Mouse (Mus musculus) spleen, postnatal 36 days (tissue): ENCODE measurements around the gene Prdm11.

ENCODE experiments used
- DNase-seq, 2 experiments: peaks; one replicate each; pipeline ENCODE4 v3.0.0; 2022; ENCODE audit warnings: low spot score in 2 of 2, mixed read lengths in 1 of 2

Prdm11 gene

DNA sequence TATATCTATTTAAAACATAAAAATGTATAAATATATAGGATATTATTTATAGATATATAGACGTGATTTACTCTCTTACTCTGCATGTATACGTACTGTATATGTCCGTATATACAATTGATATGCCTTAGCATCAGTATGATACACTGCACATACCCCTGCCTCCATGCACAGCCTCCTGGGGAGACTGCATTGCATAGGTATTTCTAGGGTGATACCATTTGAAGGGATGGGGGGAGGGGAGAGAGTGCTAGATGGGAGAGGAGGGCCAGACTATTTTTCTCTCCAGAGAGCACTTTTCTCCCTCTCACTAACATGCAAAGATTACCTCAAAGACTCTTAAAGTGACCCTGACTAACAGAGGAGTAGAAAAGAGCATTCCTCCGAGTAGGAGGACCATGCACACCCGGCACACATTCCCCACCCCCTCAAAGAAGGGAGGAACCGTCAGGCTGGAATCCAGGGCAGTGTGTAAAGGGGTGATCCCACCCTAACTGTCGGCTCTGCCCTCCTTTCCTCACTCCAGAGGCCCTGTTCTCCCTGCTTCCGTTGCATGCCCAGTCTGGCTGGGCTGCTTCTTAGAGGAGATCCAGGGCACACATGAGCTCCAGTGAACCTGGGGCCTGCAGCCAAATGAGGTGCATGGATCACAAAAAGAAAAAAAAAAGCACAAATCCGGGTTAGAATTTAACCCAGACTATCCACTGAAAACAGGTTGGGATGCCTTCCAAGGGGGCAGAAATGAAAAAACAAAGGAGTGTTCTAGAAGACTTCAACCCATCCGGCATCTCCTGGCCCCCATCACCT lies 78.7 kb downstream of the Prdm11 start:
- no peak for DNase-seq

DNA sequence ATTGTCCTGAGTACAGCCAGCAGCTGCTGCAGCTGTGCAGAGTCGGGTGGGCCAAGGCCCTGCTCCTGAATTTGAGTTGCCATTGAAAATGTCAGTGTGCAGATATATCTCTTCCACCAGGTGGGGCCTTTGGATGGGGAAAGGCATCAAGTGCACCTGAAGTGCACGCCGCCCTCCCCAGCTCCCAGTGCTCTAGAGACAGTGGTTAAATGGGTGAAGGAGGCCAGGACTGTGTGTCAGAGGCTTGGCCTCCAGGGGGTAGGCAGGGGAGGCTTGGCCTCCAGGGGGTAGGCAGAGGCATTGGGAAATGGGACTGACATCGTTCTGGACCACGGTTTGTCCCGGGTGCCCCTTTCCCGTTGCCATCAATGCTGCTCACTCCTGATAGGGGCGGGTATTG lies 79.7 kb downstream of the Prdm11 start:
- no peak for DNase-seq

DNA sequence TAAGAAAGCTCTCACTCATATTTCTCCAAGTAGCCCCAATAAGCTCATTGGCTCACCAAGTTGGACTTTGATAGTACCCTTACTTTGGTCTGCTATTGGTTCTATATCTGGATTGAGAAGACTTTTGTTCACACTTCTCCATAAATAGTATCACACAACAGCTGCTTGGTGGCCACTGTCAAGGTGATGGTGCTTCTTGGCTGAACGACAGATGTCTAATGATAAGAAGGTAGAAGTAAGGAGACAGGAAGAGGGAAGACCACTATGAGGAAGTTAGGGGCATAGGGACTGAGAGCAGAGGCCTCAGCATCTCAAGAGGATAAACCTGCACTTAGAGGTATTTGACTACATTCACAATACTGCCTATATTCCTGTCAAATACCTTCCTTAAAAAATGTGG lies 81.6 kb downstream of the Prdm11 start:
- DNase-seq = no peak

DNA sequence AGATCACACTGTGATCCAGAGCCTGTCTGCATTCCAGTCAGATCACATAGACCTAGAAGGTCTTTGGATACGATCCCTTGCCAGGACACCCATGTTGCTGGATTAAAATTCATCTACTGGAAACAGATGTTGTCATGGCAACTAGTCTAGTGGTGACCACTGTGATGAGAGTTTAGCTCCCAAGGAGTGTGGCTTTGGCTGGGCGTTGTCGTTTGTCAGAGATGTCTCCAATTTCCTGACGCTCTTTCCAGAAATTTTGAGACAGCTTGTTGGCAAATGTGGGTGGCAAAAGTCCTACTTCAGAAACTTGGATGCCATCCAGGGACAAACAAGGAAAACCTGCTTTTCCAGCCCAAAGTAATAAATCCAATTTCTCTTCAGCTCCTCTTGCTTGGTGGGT lies 87.3 kb downstream of the Prdm11 start:
- DNase-seq = no peak

DNA sequence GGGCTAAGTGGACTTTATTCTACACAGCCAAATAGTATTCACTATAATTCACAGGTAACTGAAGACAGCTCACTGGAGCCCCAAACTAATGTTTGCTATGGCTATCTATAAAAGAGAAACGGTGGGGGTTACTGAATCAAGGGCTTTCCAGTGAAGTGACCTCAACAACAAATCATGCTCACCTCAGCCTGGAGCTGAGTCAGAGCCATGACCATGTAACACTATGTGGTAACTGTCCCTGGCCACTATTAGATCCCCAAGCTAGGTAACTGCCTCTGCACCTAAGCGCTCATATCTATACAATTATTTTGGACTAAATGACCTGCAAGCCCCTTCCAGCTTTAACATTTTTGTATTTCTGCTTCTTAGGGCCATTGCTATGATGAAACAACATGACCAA lies 89.0 kb downstream of the Prdm11 start:
- DNase-seq = no peak

DNA sequence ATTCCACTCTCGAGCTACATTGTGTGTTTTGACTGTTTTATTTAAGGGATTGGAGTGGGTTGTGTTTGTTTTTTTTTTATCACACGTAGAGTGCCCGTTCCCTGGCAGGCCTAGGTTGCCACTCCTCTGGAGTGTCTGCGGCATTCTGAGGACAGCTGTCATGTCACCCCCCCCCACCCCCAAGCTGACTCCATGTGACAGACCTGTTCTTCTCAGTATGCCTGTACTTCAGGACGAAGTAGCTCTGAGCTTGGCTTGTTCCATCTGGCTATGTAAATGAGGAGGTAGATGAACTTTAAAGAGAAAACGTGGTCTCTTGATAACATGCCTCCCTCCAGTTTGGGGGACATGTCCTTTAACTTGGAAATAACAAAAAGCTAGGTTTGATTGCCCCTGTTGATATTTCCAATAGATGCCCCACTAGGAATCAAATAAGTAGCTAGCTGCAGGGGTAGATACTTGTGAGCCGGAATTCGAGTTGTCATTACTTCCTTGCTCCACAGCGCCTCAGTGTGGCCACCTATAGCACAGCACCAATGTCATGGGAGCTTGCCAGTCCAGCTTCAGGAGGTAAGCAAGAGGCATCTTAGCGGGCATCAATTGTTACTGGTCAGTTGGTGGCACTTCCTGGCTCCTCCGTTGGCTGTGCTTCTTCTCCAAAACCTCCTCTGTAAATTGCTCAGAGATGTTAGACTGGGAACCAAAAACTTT lies 91.4 kb downstream of the Prdm11 start:
- DNase-seq = peak; percentile 14 to 33

DNA sequence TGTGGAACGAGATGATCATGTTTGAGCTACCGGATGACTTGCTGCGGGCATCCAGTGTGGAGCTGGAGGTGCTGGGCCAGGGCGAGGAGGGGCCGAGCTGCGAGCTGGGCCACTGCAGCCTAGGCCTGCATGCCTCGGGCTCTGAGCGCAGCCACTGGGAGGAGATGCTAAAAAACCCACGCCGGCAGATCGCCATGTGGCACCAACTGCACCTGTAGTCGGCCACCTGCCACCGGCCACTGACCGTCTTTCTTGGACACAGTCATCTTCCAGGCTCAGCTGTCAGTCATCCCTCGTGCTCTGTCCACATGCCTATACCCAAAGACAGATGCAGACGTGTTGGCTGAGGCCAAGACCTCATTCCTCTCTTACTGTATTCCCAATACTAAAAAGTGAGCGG lies 92.5 kb downstream of the Prdm11 start:
- no peak for DNase-seq

DNA sequence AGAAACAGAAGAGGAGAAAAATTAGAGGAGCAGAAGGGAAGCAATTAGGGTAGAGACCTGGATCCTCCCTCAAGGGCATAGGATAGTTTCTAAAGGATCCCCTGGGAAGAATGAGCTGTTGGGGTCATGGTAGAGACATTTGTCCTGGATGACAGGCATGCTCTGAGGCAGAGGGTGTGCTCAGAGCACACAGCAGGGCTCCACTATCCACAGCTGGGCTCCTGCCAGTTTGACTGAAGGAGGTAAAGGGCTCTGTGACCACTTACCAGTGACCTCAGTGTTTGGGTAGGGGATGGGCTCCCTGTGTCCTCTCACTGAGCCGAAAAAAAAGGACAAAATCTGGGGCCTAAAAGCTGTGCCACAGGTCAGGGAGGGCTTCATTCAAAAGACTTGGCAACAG lies 96.4 kb downstream of the Prdm11 start:
- no peak for DNase-seq

DNA sequence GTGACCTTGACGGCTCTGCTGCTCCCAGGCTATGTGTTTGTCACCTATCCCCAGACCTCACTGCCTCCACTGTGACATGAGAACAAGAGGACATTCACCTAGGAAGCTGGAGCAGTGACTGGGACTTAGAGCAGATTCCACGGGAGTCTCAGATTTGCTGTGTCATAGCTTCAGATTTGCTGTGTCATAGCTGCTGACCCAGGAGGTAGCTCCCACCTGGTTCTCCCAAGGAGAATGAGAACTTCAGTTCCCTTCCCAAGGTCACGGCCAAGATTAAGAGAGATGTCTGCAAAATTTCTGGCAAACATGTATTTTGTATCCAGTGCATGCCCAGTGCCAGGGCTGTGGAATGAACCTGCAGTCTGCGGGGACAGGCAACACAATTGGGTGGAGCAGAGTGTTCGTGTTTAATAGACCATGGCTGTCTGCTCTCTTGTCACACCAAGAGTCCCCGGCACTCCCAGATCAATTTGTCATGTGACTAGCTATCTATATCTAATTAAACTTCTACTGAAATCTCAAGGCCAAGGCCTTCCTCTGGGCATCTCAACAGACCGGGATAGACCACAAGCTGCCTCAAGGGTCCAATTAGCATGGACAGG lies 97.2 kb downstream of the Prdm11 start:
- DNase-seq = no peak

DNA sequence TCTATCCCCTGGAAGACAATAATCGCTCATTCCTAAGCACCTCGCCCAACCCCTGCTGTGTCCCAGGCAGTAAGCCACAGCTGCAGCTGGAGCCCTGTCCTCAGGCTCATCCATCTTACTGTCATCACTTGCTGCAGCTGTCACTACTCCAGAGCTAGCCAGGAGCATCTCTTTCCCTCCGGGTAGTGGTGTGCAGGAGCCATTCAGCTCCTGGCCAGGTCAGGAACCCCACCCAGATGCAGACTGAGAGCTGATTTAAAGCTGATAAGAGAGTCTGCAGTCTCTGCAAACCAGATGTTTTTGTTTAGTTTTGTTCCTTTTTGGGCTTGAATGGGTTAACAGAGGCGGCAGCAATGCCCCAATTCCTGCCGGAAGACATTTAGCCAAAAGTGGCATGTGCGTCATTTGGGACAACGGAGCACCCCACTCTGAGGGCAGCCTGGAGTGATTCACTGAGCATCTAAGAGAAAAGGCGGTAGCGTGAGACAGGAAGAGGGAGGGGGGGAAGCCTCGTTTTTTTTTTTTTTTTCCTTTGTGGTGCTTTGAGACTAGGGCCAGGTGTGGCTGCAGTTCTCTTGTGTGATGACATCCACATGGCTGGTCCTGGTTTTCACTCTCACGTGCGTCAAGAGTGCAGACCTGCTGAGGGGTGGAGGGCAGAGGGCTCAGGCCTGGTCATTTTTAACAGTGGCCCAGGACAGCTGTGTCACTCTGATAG lies 97.8 kb downstream of the Prdm11 start:
- no peak for DNase-seq

DNA sequence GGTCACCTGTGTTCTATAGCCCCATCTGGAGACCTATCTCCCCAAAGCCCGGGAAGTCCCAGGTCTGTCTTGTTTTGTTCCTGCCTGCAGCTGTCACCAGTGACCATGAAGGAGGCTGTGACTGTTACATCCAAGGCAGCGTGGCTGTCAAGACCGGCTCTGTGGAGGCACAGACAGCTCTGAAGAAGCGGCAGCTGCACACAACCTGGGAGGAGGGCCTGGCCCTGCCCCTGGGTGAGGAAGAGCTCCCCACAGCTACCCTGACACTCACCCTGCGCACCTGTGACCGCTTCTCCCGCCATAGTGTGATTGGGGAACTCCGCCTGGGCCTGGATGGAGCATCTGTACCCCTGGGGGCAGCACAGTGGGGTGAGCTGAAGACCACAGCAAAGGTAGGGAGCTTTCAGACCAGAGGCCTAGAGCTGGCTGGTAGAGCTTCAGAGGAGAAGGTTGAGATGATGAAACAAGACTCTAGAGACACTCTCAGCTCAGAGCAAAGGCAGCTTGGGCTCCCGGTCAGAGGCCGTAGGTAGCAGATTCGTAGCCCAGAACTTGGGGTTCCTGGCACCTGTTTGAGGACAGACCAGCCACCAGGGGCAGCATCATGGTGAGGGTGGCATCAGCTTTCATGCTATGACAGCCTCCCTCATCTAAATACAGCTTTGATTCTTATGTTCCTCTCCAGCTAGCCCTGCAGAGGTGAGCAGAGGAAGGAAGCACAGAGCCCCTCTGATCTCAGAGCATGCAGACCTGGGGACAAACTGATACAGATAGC lies 100.0 kb downstream of the Prdm11 start:
- DNase-seq = no peak

DNA sequence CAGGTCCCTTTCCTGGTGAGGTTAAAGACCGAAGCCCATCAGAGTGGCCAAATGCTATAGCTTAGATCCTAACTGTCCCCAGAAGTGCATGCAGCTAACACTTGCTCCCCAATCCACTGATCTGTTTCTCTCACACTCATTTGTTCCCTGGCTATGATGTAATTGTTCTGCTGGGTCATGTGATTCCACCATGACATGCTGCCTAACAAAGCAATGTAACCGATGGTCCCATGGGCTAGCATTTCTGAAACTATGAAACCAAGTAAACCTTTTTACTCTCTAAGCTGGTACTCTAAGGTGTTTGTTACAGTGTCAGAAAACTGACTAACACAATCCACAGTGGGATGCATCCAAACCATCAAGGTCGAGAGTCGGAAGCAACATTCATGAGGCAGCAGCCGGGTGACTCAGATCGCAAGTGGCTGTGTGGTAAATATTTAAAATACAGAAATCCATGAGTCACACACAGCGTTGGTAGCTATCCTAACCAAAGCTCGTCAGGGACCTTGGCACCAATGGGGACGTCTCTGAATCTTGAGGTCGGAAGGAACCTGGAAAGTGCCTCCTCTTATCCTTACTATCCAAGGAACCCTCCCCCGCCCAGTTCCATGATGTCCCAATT lies 100.7 kb downstream of the Prdm11 start:
- no peak for DNase-seq

DNA sequence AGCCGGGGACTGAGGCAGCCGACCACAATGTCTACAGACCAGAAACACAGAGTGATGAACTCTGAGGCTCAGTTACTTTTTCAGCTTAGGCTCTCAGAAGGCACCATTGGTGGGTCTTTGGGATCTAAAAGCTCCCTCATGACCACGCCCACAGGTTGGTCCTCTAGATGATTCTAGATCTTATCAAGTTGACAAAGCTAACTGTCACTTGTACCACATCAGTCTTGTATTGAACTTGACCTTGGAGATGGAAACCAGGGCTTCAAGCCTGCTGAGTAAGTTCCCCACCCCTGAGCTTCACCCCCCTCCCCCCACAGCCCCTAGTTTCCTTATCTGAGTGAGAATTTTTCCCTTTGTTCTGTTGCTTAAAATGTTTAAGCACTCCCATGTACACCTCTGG lies 101.6 kb downstream of the Prdm11 start:
- no peak for DNase-seq

DNA sequence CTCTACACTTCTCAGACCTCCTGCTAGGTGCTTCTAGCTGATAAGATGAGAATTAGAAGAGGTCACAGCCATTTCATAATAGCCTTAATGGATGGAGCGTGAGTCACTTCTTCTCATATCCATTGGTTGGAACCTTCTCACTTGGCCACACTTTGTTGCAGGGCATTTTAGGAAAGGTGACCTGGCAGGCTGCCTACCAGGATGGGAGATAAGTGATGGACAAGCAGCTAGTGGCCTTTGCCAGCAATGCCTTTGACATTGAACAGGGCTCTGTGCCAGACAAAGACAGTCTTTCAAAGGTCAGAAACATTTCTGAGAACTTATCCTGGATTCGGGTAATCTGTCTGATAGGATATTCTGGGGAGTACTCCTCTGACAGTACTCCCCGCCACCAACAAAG lies 102.6 kb downstream of the Prdm11 start:
- DNase-seq = no peak

DNA sequence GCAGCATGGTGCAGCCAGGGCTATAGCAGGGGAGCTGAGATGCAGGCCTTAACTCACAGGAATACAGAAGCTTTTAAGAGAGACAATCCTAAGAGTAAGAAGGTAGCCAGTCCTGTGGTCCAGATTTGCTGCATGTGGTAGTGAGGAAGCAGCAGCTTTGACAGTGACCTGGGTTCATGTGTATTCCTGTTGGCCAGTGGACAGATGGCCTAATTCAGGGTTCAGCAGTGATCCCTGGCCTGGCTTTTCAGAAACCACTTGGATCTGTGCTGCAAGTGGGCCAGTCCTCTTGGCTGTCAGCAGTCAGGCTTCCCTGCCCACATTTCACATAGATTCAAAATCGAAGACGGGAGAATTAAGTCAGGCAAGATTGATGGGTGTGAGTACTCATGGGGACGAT lies 104.5 kb downstream of the Prdm11 start:
- no peak for DNase-seq

DNA sequence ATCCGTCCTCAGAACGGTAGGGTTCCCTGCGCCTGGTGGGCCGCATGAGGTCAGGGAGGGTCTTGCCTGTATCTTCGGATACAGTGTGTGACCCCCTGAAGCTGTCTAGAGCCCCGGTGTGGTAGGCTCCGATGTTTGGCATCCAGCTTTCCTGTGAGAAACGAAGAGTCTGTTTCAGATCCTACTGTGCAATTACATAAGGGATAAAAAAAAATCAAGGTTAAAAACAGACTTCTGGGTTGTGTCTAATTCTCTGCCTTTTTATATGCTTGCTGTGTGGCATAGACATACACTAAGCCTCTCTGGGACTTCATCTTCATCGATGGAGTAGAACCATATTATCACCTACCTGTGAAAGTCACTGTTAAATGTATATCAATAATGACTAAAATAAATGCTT lies 105.0 kb downstream of the Prdm11 start:
- no peak for DNase-seq

DNA sequence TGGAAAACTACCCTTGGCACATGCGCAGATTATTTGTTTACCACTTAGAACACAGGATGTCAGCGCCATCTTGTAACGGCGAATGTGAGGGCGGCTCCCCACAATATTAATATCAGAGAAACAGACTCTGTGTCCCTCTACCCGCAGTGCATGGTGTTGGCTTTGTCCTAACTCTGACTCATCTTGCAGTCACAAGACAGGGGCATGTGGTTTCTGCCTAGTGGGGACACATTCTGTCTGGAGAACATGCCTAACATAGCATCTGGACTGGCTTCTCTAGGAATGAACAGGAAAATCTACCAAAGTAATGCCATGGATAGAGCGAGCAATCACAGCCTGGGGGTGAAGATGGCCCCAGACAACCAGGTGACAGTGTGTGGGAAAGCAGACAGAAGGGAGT lies 107.1 kb downstream of the Prdm11 start:
- DNase-seq = no peak

DNA sequence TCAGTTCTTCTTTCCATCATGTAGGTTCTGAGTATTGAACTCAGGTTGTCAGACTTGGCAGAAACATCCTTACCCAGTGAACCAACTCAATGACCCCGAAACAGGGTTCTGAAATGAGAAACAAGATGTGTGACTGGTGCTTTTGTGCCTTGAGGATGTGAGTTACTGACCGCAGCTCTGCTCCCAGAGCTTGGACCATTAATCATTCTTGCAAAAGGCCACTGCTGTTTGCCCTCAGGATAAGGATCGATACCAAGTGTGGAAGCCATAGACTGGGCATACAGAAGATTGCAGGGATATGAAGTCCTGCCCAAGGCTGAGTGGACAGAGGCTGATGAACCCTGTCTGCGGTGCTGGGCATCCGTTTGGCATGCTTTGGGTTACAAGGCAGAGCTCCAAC lies 107.9 kb downstream of the Prdm11 start:
- no peak for DNase-seq

DNA sequence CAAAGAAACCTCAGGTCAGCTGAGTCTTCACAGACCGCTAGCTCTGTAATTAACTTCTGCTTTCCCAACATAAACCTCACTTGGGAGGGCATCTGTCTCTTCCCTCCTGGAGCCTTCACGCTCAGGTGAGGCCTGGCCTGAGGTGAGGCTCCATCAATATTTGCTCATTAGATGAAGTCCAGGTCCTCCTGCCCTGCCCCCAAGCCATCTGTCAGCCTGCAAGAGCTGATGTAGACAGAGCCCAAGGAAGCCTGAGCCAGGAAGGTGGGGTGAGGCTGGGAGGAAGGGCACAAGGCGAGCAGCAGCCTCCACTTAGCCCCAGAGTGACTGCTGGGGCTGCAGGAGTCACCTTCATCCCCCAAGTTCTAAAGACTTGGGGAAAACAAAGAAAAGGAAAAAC lies 110.5 kb downstream of the Prdm11 start:
- no peak for DNase-seq

DNA sequence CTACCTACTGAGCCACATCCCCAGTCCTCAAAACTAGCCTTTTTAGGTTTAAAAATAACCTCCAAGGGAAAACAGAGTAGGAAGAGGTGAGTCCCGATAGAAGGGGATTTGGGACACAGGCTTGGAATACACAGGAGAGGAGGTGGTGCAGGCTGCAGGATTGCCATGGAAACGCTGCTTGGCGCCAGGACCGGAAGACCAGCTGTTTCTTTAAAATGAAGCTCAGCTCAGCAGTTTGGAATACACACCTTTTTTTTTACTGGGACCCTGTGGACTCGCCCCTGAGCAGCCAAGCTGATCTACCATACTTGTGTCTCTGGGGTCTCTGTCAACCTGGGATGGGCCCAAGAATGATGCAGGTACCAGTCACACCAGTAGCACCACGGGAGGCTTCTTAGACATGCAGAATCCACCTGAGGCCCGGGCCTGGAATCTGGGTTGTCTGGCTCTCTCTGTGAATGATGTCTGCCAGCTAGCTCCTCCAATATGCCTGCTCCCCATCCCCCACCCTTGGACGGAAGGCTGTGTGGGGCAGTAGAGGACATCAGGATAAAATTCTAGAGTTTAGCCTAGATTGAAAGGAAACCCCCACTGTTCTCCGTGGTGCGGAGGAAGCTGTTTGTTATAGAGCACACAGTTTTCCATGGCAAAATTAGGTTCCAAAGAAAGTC lies 111.5 kb downstream of the Prdm11 start:
- no peak for DNase-seq

DNA sequence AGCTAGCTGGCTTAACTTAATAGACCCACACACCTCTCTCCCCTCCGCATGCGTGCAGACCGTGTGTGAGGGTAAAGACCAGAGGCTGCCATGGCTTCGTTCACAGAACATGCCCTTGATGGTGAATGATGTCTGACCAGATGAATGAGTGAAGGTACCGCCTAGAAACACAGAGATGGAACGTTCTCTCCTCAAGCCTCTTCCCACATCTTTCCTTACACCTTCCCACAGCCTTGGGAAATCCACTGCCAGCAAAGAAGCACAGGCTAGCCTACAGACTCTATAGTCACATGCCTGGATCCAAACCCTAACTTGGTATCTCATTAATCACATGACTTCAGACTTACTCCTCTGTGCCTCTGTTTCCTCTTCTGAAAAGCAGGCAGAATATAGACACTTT lies 112.6 kb downstream of the Prdm11 start:
- no peak for DNase-seq
